In the genomic region with DNA sequence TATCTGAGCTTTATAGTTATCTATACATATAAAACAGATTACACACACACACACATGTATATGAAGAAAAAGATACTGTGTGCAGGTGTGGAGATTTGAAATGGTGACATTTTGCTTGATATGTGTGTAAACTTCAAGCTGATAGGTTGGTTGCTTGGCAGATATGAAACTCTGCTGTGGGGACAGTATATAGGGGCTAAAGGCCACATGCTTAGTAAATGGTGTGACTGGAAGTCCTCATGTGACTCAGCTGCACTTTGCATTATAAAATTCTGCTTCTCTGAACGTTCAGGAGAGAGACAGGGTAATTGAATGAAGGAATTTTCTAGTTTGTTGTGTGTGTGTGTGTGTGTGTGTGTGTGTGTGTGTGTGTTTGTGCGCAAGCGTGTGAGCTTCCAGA, we compare ENCODE assay signal across 27 mouse cellular contexts.
A peak's percentile ranks its signal among the peaks of the same experiment; 100 is the strongest.
DNase-seq lines count a peak whose midpoint lies in the region; ATAC-seq and TF ChIP-seq lines count a peak whose summit lies in the region.
"Had no signal": no experiment of that assay in that cellular context is flagged by ENCODE, and none has a peak within 500 bp of the region (broad histone marks: within the 10 kb centered on the region; RNA-seq: fewer than 3 reads in every experiment).

No protein-coding gene starts in this region.

- no peak overlapping the region for H3K9ac ChIP-seq in kidney, postnatal 0 days (ENCODE audit: low read depth, low read length)
- no peak overlapping the region for H3K9ac ChIP-seq in intestine, embryonic 16.5 days (ENCODE audit: low read depth, low read length)
- H3K9ac ChIP-seq: embryonic facial prominence, embryonic 15.5 days; forebrain, embryonic 12.5 days; forebrain, postnatal 0 days; hindbrain, embryonic 14.5 days; limb, embryonic 12.5 days; neural tube, embryonic 15.5 days had no signal

- H3K27ac ChIP-seq in kidney, postnatal 0 days, result 0 out of 2 replicates have a peak overlapping the region, but pooled peaks have one; percentile 16
- H3K27ac ChIP-seq in intestine, embryonic 16.5 days (ENCODE audit: low read length), result peak overlapping the region; percentile 82
- peak overlapping the region; percentile 71 for H3K27ac ChIP-seq in small intestine, adult 2 months (ENCODE audit: insufficient read depth, low read depth, low read length)
- H3K27ac ChIP-seq: embryonic facial prominence, embryonic 10.5 days; embryonic facial prominence, embryonic 15.5 days; forebrain, embryonic 12.5 days; hindbrain, embryonic 14.5 days; layer of hippocampus, adult 2 months; left cerebral cortex, adult 2 months; limb, embryonic 12.5 days; neural tube, embryonic 15.5 days had no signal

- no peak overlapping the region for H3K4me3 ChIP-seq in kidney, postnatal 0 days (replicated peaks; ENCODE audit: low read depth, low read length)
- no peak overlapping the region for H3K4me3 ChIP-seq in intestine, embryonic 16.5 days (ENCODE audit: low read length)
- no peak overlapping the region for H3K4me3 ChIP-seq in small intestine, adult 2 months (ENCODE audit: low read depth, low read length)
- H3K4me3 ChIP-seq: embryonic facial prominence, embryonic 10.5 days; embryonic facial prominence, embryonic 15.5 days; forebrain, embryonic 12.5 days; layer of hippocampus, adult 2 months; left cerebral cortex, adult 2 months; limb, embryonic 12.5 days; neural tube, embryonic 15.5 days had no signal

- H3K9me3 ChIP-seq in kidney, postnatal 0 days (replicated peaks; ENCODE audit: low read length), result no peaks in the 10 kb centered on the region
- no peaks in the 10 kb centered on the region for H3K9me3 ChIP-seq in intestine, embryonic 16.5 days (ENCODE audit: control insufficient read depth, low read length)
- H3K9me3 ChIP-seq: embryonic facial prominence, embryonic 10.5 days; embryonic facial prominence, embryonic 15.5 days; forebrain, embryonic 12.5 days; limb, embryonic 12.5 days; neural tube, embryonic 15.5 days had no signal

- no peak for TF ChIP-seq POLR2A in small intestine, adult 2 months (IDR thresholded peaks at IDR 0.05; ENCODE audit: low read depth, low read length)

- DNase-seq in kidney, postnatal 0 days (ENCODE audit: low spot score), result no peak
- DNase-seq in kidney, adult 11 months, result no peak
- DNase-seq in urinary bladder, postnatal 25 days (ENCODE audit: low spot score), result no peak
- DNase-seq in retina, postnatal 1 day, result no peak
- DNase-seq: adrenal gland, adult 2 months; adrenal gland, postnatal 36 days; B cell, adult 2 months; cerebellum, adult 18-20 months; cerebellum, postnatal 14 days; forebrain, postnatal 0 days; lung, adult 2 months; lung, postnatal 10 days; midbrain, embryonic 14.5 days; thymus, adult 18-20 months; thymus, postnatal 25 days had no signal

- peaks cover 1% of the 10 kb centered on the region for H3K4me1 ChIP-seq in kidney, postnatal 0 days (replicated peaks; ENCODE audit: insufficient read depth, low read length)
- peaks cover 3% of the 10 kb centered on the region; the same call in 1 of the 2 replicates for H3K4me1 ChIP-seq in intestine, embryonic 16.5 days (ENCODE audit: control insufficient read depth, insufficient read depth, low read length)
- H3K4me1 ChIP-seq in small intestine, adult 2 months (ENCODE audit: control insufficient read depth, insufficient read depth, insufficient read length, low read length), result peaks cover 8% of the 10 kb centered on the region; the same call in 1 of the 2 replicates
- H3K4me1 ChIP-seq: forebrain, embryonic 12.5 days; neural tube, embryonic 15.5 days had no signal

- no peaks in the 10 kb centered on the region for H3K27me3 ChIP-seq in kidney, postnatal 0 days (ENCODE audit: insufficient read depth, low read length)
- no peaks in the 10 kb centered on the region for H3K27me3 ChIP-seq in intestine, embryonic 16.5 days (replicated peaks; ENCODE audit: control insufficient read depth, insufficient read depth, low read length)
- H3K27me3 ChIP-seq in small intestine, adult 2 months (ENCODE audit: control insufficient read depth, insufficient read depth, low read length), result no peaks in the 10 kb centered on the region
- H3K27me3 ChIP-seq: embryonic facial prominence, embryonic 15.5 days; forebrain, embryonic 12.5 days; limb, embryonic 12.5 days; neural tube, embryonic 15.5 days had no signal

- no peak overlapping the region for H3K4me2 ChIP-seq in kidney, postnatal 0 days (ENCODE audit: low read length)
- 0 out of 2 replicates have a peak overlapping the region, but pooled peaks have one; percentile 26 for H3K4me2 ChIP-seq in intestine, embryonic 16.5 days (ENCODE audit: low read depth, low read length)
- H3K4me2 ChIP-seq: embryonic facial prominence, embryonic 15.5 days; forebrain, embryonic 12.5 days; heart, embryonic 11.5 days; hindbrain, embryonic 14.5 days; limb, embryonic 12.5 days; neural tube, embryonic 15.5 days had no signal

- 79% methylated on average over 3 of the region's 3 CpGs for WGBS in kidney, postnatal 0 days
- 74% methylated on average over 3 of the region's 3 CpGs for WGBS in intestine, embryonic 16.5 days
- WGBS in small intestine, adult 2 months, result 51% methylated on average over 3 of the region's 3 CpGs

- TF ChIP-seq CTCF in kidney, postnatal 0 days (IDR thresholded peaks at IDR 0.05; ENCODE audit: low read depth), result no peak
- no peak for TF ChIP-seq CTCF in small intestine, adult 2 months (IDR thresholded peaks at IDR 0.05; ENCODE audit: extremely low read depth, insufficient read length, insufficient replicate concordance, low read depth, low read length)

- H3K36me3 ChIP-seq in kidney, postnatal 0 days (ENCODE audit: insufficient read depth, low read length), result no peaks in the 10 kb centered on the region
- H3K36me3 ChIP-seq in intestine, embryonic 16.5 days (ENCODE audit: control insufficient read depth, insufficient read depth, low read length), result no peaks in the 10 kb centered on the region
- peaks cover 9% of the 10 kb centered on the region; the same call in 1 of the 2 replicates for H3K36me3 ChIP-seq in small intestine, adult 2 months (ENCODE audit: control insufficient read depth, insufficient read depth, low read length)
- H3K36me3 ChIP-seq: embryonic facial prominence, embryonic 10.5 days; embryonic facial prominence, embryonic 15.5 days; forebrain, embryonic 12.5 days; limb, embryonic 12.5 days; neural tube, embryonic 15.5 days had no signal

- ATAC-seq in kidney, postnatal 0 days (replicated peaks; ENCODE audit: low FRiP score, low read depth), result no peak
- ATAC-seq in intestine, embryonic 16.5 days, result peak; percentile 93
- ATAC-seq: activated CD4-positive, CD25-positive, alpha-beta regulatory T cell, adult 4 months; forebrain, postnatal 0 days had no signal

Comparison
In these comparisons a context has a peak if more than half of its experiments do, and no peak if none do; other contexts are left out.
1. H3K27ac ChIP-seq: peak in every context shown above with its lines; median percentile 82 in intestine, embryonic 16.5 days; 71 in small intestine, adult 2 months; 16 in kidney, postnatal 0 days.